Comparison of ENCODE assay signal across 28 mouse cellular contexts in genomic region chr3:129697691-129698090, GRCm38 (mm10). TPM values are rescaled to one million over a fixed set of nuclear protein-coding genes. Genes with fewer than 3 reads are reported as not detected.
DNase-seq lines count a peak whose midpoint lies in the region; ATAC-seq and TF ChIP-seq lines count a peak whose summit lies in the region.
"Had no signal": no experiment of that assay in that cellular context is flagged by ENCODE, and none has a peak within 500 bp of the region (broad histone marks: within the 10 kb centered on the region; RNA-seq: fewer than 3 reads in every experiment).

No protein-coding gene starts in this region.

- H3K9me3 ChIP-seq in midbrain, embryonic 11.5 days (ENCODE audit: control insufficient read depth, low read length) = no peaks in the 10 kb centered on the region
- H3K9me3 ChIP-seq in midbrain, postnatal 0 days (ENCODE audit: low read length) = no peaks in the 10 kb centered on the region
- H3K9me3 ChIP-seq: embryonic facial prominence, embryonic 12.5 days; embryonic facial prominence, embryonic 15.5 days; G1E; heart, embryonic 10.5 days; heart, embryonic 13.5 days had no signal

- no peak overlapping the region for H3K27ac ChIP-seq in midbrain, embryonic 11.5 days (ENCODE audit: low read depth, low read length)
- H3K27ac ChIP-seq in midbrain, postnatal 0 days (ENCODE audit: low read depth, low read length) = no peak overlapping the region
- H3K27ac ChIP-seq: embryonic facial prominence, embryonic 12.5 days; embryonic facial prominence, embryonic 15.5 days; heart, embryonic 10.5 days; heart, embryonic 13.5 days; hindbrain, embryonic 14.5 days; hindbrain, postnatal 0 days had no signal

- H3K36me3 ChIP-seq in midbrain, embryonic 11.5 days (ENCODE audit: control insufficient read depth, insufficient read depth, low read length) = no peaks in the 10 kb centered on the region
- H3K36me3 ChIP-seq in midbrain, postnatal 0 days (ENCODE audit: insufficient read depth, low read length) = no peaks in the 10 kb centered on the region
- H3K36me3 ChIP-seq: embryonic facial prominence, embryonic 12.5 days; embryonic facial prominence, embryonic 15.5 days; heart, embryonic 10.5 days; heart, embryonic 13.5 days had no signal

- no peak overlapping the region for H3K9ac ChIP-seq in midbrain, embryonic 11.5 days (ENCODE audit: low read length)
- H3K9ac ChIP-seq in midbrain, postnatal 0 days (replicated peaks; ENCODE audit: low read length, poor library complexity, severe bottlenecking) = no peak overlapping the region
- H3K9ac ChIP-seq: embryonic facial prominence, embryonic 12.5 days; embryonic facial prominence, embryonic 15.5 days; heart, embryonic 13.5 days; hindbrain, embryonic 14.5 days had no signal

- no peaks in the 10 kb centered on the region for H3K4me1 ChIP-seq in midbrain, embryonic 11.5 days (ENCODE audit: control insufficient read depth, insufficient read depth, low read length)
- no peaks in the 10 kb centered on the region for H3K4me1 ChIP-seq in midbrain, postnatal 0 days (ENCODE audit: insufficient read depth, low read length)
- H3K4me1 ChIP-seq: embryonic facial prominence, embryonic 12.5 days; embryonic facial prominence, embryonic 15.5 days; heart, embryonic 10.5 days; heart, embryonic 13.5 days had no signal

- DNase-seq in midbrain, embryonic 11.5 days (ENCODE audit: low spot score, missing footprints) = peak; percentile 78
- no peak for DNase-seq in midbrain, postnatal 0 days (ENCODE audit: low spot score)
- peak; percentile 83 for DNase-seq in 416B (ENCODE audit: low read depth)
- DNase-seq in B cell, adult 2 months = no peak
- no peak for DNase-seq in gastrocnemius, postnatal 4 days (ENCODE audit: low spot score in 2 of 2)
- DNase-seq: adrenal gland, postnatal 10 days; adrenal gland, postnatal 36 days; cerebellum, adult 11-12 months; cerebellum, adult 8-10 months; cerebellum, postnatal 10 days; gastrocnemius, postnatal 25 days; heart, adult 18-20 months; heart, postnatal 14 days; heart, postnatal 4 days had no signal

- no peaks in the 10 kb centered on the region for H3K27me3 ChIP-seq in midbrain, embryonic 11.5 days (ENCODE audit: control insufficient read depth, insufficient read depth, low read length)
- H3K27me3 ChIP-seq in midbrain, postnatal 0 days (ENCODE audit: insufficient read depth, low read length) = no peaks in the 10 kb centered on the region
- H3K27me3 ChIP-seq: CH12.LX; embryonic facial prominence, embryonic 12.5 days; embryonic facial prominence, embryonic 15.5 days; heart, embryonic 13.5 days; Patski had no signal

- H3K4me2 ChIP-seq in midbrain, embryonic 11.5 days = no peak overlapping the region
- no peak overlapping the region for H3K4me2 ChIP-seq in midbrain, postnatal 0 days (ENCODE audit: low read depth, low read length, poor library complexity, severe bottlenecking)
- H3K4me2 ChIP-seq: embryonic facial prominence, embryonic 12.5 days; embryonic facial prominence, embryonic 15.5 days; heart, embryonic 13.5 days; hindbrain, embryonic 14.5 days had no signal

- no peak for TF ChIP-seq CTCF in midbrain, postnatal 0 days (IDR thresholded peaks at IDR 0.05)

- ATAC-seq in midbrain, embryonic 11.5 days (ENCODE audit: low FRiP score) = no peak
- ATAC-seq in midbrain, postnatal 0 days (ENCODE audit: low FRiP score) = no peak
- ATAC-seq in common myeloid progenitor, adult 5-6 weeks (replicated peaks; ENCODE audit: low read depth, poor library complexity, severe bottlenecking) = peak; percentile 32; the same call in 1 of the 2 replicates
- ATAC-seq in megakaryocyte progenitor cell, adult 5-6 weeks (replicated peaks; ENCODE audit: poor library complexity) = peak; percentile 44; the same call in 1 of the 2 replicates
- ATAC-seq: forebrain, embryonic 14.5 days; hindbrain, postnatal 0 days; inflammation-experienced regulatory T-cells, adult 6 months; intestine, embryonic 16.5 days had no signal

- no peak overlapping the region for H3K4me3 ChIP-seq in midbrain, embryonic 11.5 days (ENCODE audit: low read depth, low read length)
- H3K4me3 ChIP-seq in midbrain, postnatal 0 days (ENCODE audit: low read depth, low read length) = no peak overlapping the region
- H3K4me3 ChIP-seq: embryonic facial prominence, embryonic 12.5 days; embryonic facial prominence, embryonic 15.5 days; heart, embryonic 10.5 days; heart, embryonic 13.5 days had no signal

- WGBS in midbrain, embryonic 11.5 days = 89% methylated on average over 10 of the region's 10 CpGs
- WGBS in midbrain, postnatal 0 days = 86% methylated on average over 10 of the region's 10 CpGs

RNA-seq across cellular contexts. Expression of gene Egf, which starts 57.4 kb away (rescaled TPM):
- polyA plus RNA-seq in midbrain, embryonic 11.5 days (2014; fragmentation: Nextera tagmentation; extraction: Ambion mirVana) = 1.1 TPM in 2 replicates
- total RNA-seq in midbrain, postnatal 0 days (2014; rRNA removed) = 1.3 and 2.3 TPM in 2 replicates
- polyA plus RNA-seq in midbrain, postnatal 0 days (2015; fragmentation: Nextera tagmentation; extraction: Ambion mirVana) = 0.94 and 1.2 TPM in 2 replicates
- total RNA-seq in common myeloid progenitor, adult 5-6 weeks (2017) = 0.82 and 2.7 TPM in 2 replicates
- total RNA-seq in megakaryocyte progenitor cell, adult 5-6 weeks (2015) = 1.1 and 1.2 TPM in 2 replicates
- 1.8 and 1.9 TPM in 2 replicates for total RNA-seq in megakaryocyte progenitor cell, adult 5-6 weeks (2017)
- total RNA-seq in gastrocnemius, postnatal 4 days (2021) = 10 to 100 TPM; 15.5 to 19.1 TPM

Comparison
In these comparisons a context has a peak if more than half of its experiments do, and no peak if none do; other contexts are left out.
1. DNase-seq: peak in midbrain, embryonic 11.5 days (single experiment) and 416B (single experiment); none in midbrain, postnatal 0 days (single experiment), B cell, adult 2 months (0 of 2) and gastrocnemius, postnatal 4 days (0 of 2).
2. ATAC-seq: peak in common myeloid progenitor, adult 5-6 weeks (single experiment) and megakaryocyte progenitor cell, adult 5-6 weeks (single experiment); none in midbrain, embryonic 11.5 days (single experiment) and midbrain, postnatal 0 days (single experiment).